Mouse (Mus musculus): ENCODE measurements around the gene Csnk1g2. TPM values are rescaled to one million over a fixed set of nuclear protein-coding genes. Genes with fewer than 3 reads are reported as not detected.
A peak's percentile ranks its signal among the peaks of the same experiment; 100 is the strongest.

The Csnk1g2 gene
- polyA plus RNA-seq, 1 experiment from 2014 or later = 126 TPM

DNA sequence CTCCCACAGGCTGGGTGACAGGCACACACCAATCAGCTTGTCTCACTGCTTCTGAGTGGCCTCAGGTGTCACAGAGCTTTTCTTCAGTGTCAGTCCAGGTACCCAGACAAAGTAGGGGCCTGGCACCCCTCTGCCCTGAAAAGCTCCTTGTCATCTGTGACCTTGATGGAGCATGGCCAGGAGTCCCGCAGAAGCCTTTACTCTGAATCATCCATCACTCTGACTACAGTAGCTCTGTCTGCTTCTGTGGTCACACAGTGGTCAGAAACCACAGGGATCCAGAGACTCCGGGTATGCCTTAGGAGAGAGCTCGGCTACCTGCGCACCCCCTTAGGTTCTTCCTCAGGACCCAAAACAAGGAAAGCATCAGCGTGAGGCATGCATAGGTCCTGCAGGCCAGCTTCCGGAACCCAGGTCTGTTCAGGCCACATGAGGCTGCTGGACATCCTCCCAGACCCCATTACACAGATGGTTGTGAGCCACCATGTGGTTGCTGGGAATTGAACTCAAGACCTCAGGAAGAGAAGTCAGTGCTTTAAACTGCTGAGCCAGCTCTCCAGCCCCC is 30.6 kb downstream of the Csnk1g2 start:
- H3K4me2 ChIP-seq (ENCODE audit: low read depth, severe bottlenecking) = no peak overlapping the region
- H3K27me3 ChIP-seq (ENCODE audit: control insufficient read depth, insufficient read depth, low read length) = no peaks in the 10 kb centered on the region
- 88% methylated on average over 6 of the region's 6 CpGs for WGBS
- no peak overlapping the region for H3K4me3 ChIP-seq (ENCODE audit: low read depth, low read length)
- DNase-seq (ENCODE audit: low spot score) = no peak
- H3K36me3 ChIP-seq (ENCODE audit: control insufficient read depth, insufficient read depth, low read length) = no peaks in the 10 kb centered on the region
- no peak overlapping the region for H3K9ac ChIP-seq (ENCODE audit: low read length)
- H3K9me3 ChIP-seq (ENCODE audit: control insufficient read depth, low read length) = no peaks in the 10 kb centered on the region
- H3K4me1 ChIP-seq (ENCODE audit: control insufficient read depth, insufficient read depth, low read length) = peaks cover 9% of the 10 kb centered on the region
- ATAC-seq (ENCODE audit: insufficient number of reproducible peaks, low FRiP score, low TSS enrichment, low read depth) = no peak
- no peak overlapping the region for H3K27ac ChIP-seq (replicated peaks; ENCODE audit: low read depth, low read length)

DNA sequence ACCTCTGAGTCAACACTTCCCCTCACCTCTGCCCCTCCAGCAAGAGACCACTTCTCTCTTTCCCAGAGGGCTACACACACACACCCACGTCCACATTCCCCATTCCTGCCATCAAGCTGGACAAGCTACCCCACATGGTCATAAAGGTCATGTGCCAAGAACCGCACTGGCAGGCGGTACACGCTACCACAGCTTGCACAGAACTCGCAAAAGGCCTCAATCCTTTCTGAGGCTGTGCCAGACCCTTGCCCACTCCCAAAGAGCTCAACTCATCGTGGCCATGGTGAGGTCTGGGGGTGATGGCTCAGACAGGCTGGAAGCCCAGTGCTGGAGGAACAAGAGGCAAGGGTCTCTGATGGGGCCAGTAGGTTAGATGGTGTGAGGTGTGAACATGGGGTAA is 32.2 kb downstream of the Csnk1g2 start:
- Histone ChIP-seq H3K27me3 (ENCODE audit: control insufficient read depth, insufficient read depth, low read length) (no peaks in the 10 kb centered on the region), H3K4me3 (ENCODE audit: low read depth, low read length) (no peak overlapping the region), H3K9ac (ENCODE audit: low read length) (no peak overlapping the region), H3K9me3 (ENCODE audit: control insufficient read depth, low read length) (no peaks in the 10 kb centered on the region), H3K36me3 (ENCODE audit: control insufficient read depth, insufficient read depth, low read length) (no peaks in the 10 kb centered on the region), H3K4me2 (ENCODE audit: low read depth, severe bottlenecking) (peak overlapping the region; percentile 90; the same call in 1 of the 2 replicates), H3K4me1 (ENCODE audit: control insufficient read depth, insufficient read depth, low read length) (peaks cover 9% of the 10 kb centered on the region), H3K27ac (replicated peaks; ENCODE audit: low read depth, low read length) (no peak overlapping the region)
- no peak for DNase-seq (ENCODE audit: low spot score)
- whole genome bisulfite sequencing = 86% methylated on average over 6 of the region's 6 CpGs
- no peak for ATAC-seq (ENCODE audit: insufficient number of reproducible peaks, low FRiP score, low TSS enrichment, low read depth)

DNA sequence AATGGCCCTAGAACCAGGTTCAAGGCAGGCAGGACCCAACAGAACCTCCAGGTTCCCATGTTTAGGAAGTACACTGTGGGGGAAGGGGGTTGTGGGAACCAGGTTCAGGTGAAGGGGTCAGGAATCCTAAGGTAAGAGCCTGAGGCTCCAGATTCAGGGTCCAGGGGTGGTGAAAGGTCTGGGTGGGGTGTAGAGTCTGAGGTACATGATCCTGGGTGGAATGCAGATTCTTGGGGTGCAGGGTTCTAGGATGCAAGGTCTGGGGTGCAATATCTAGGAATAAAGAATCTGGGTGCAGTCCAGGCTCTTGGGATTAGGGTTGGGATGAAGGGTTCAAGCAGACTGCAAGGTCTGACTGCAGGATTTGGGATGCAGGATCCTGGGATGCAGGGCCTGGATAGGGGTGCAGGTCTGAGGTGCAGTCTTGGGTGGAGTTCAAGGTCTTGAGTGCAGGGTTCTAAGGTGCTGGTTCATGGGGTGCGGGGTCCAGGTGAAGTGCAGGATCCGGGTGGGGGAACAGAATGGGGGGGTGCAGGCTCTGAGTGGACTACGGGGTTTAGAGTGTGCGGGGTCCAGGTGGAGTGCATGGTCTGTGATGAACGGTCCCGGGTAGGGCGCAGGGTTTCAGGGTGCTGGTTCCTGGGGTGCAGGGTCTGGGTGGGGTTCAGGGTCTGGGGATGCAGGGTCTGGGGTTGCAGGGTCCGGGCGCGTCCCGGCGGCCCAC is 32.9 kb downstream of the Csnk1g2 start:
- no peak for DNase-seq (ENCODE audit: low spot score)
- Histone ChIP-seq H3K9ac (ENCODE audit: low read length) (peak overlapping the region; percentile 92), H3K4me2 (ENCODE audit: low read depth, severe bottlenecking) (peak overlapping the region; percentile 90), H3K9me3 (ENCODE audit: control insufficient read depth, low read length) (no peaks in the 10 kb centered on the region), H3K4me3 (ENCODE audit: low read depth, low read length) (peak overlapping the region; percentile 82), H3K27ac (replicated peaks; ENCODE audit: low read depth, low read length) (peak overlapping the region; percentile 52; the same call in 1 of the 2 replicates), H3K4me1 (ENCODE audit: control insufficient read depth, insufficient read depth, low read length) (peaks cover 9% of the 10 kb centered on the region), H3K27me3 (ENCODE audit: control insufficient read depth, insufficient read depth, low read length) (no peaks in the 10 kb centered on the region), H3K36me3 (ENCODE audit: control insufficient read depth, insufficient read depth, low read length) (no peaks in the 10 kb centered on the region)
- 2% methylated on average over 12 of the region's 12 CpGs for WGBS
- peak; percentile 59 for ATAC-seq (ENCODE audit: insufficient number of reproducible peaks, low FRiP score, low TSS enrichment, low read depth)

DNA sequence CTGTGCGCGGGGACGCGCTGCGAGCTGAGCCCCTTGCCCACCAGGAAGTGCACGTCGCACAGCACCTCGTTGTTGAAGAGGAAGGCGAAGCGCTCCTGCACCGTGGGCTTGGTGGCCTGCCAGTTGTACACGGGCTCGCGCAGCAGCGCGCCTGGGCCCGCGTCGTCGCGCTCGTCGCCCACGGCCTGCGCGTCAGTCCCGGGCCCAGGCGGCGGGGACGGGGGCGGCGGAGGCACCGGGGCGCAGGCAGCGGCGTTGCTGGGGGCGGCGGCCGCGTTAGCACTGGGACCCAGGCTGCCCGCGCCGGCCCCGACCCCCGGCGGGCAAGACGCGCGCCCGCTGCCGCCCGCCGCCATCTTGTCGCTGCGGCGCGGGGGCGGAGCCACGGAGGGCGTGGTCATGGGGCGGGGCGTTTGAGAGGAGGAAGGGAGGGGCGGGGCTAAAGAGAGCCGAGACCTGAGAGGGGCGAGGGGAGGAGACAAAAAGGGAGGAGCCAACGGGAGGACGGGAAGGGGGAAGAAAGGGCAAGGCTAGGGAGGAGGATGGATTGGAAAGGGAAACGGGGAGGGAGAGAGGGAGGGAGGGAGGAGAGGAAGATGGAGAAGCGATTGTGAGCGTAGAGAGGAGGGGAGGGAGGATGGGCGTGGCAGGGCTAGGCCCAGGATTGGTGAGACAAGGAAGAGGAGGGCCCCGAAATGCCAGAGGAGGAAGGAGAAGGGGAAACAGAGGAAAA is 33.7 kb downstream of the Csnk1g2 start:
- H3K4me2 ChIP-seq (ENCODE audit: low read depth, severe bottlenecking) = peak overlapping the region; percentile 90
- H3K27me3 ChIP-seq (ENCODE audit: control insufficient read depth, insufficient read depth, low read length) = no peaks in the 10 kb centered on the region
- ATAC-seq (ENCODE audit: insufficient number of reproducible peaks, low FRiP score, low TSS enrichment, low read depth) (peak; percentile 78), DNase-seq (ENCODE audit: low spot score) (peak; percentile 99)
- H3K27ac ChIP-seq (replicated peaks; ENCODE audit: low read depth, low read length) = peak overlapping the region; percentile 62; the same call in 1 of the 2 replicates
- H3K9ac ChIP-seq (ENCODE audit: low read length) = peak overlapping the region; percentile 92
- H3K9me3 ChIP-seq (ENCODE audit: control insufficient read depth, low read length) = no peaks in the 10 kb centered on the region
- under 1% methylated on average over 60 of the region's 72 CpGs for WGBS
- H3K36me3 ChIP-seq (ENCODE audit: control insufficient read depth, insufficient read depth, low read length) = no peaks in the 10 kb centered on the region
- H3K4me1 ChIP-seq (ENCODE audit: control insufficient read depth, insufficient read depth, low read length) = peaks cover 9% of the 10 kb centered on the region
- H3K4me3 ChIP-seq (ENCODE audit: low read depth, low read length) = peak overlapping the region; percentile 82

DNA sequence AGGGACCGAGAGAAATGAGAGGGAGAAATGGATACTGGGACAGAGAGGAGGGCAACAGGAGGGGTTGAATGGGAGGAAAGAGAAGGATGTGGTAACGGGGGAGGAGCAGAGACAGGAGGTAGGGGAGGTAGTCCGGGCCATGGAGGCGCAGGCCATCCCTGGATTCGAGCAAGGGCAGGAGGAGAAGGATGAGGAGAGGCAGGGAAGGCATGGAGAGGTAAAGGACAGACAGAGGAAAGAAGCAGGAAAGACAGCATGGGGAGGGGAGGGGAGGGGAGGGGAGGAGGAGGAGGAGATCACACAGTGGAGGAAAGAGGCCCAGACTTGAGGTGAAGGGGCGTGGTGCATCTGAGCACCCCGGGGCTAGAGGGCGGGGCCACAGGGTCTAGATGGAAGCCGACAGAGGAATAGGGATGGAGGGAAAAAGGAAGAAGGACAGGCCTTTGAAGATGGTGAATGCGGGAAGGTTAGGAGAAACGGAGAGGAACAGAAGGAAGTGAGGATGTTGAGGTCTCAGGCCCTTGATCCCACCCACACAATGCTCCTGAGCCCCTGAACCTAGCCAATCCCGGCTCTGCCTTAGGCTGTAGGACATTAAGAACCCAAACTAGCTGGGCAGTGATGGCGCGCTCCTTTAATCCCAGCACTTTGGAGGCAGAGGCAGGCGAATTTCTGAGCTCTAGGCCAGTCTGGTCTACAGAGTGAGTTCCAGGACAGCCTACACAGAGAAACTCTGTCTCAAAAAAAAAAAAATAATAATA is 34.4 kb downstream of the Csnk1g2 start, which contains the start of gene Btbd2:
Btbd2 (minus strand) TSS at position 209 of the 761 bp plus-strand sequence.
- peak within 1 kb of the TSS; percentile 90 for H3K4me2 ChIP-seq (ENCODE audit: low read depth, severe bottlenecking)
- ATAC-seq (ENCODE audit: insufficient number of reproducible peaks, low FRiP score, low TSS enrichment, low read depth) (no peak), DNase-seq (ENCODE audit: low spot score) (no peak)
- peaks cover 9% of the 10 kb centered on the region for H3K4me1 ChIP-seq (ENCODE audit: control insufficient read depth, insufficient read depth, low read length)
- H3K27ac ChIP-seq (replicated peaks; ENCODE audit: low read depth, low read length) = peak within 1 kb of the TSS; percentile 62; the same call in 1 of the 2 replicates
- WGBS = 18% methylated on average over 15 of the region's 15 CpGs
- no peaks in the 10 kb centered on the region for H3K9me3 ChIP-seq (ENCODE audit: control insufficient read depth, low read length)
- no peaks in the 10 kb centered on the region for H3K27me3 ChIP-seq (ENCODE audit: control insufficient read depth, insufficient read depth, low read length)
- H3K4me3 ChIP-seq (ENCODE audit: low read depth, low read length) = peak within 1 kb of the TSS; percentile 82
- no peaks in the 10 kb centered on the region for H3K36me3 ChIP-seq (ENCODE audit: control insufficient read depth, insufficient read depth, low read length)
- H3K9ac ChIP-seq (ENCODE audit: low read length) = peak within 1 kb of the TSS; percentile 92

DNA sequence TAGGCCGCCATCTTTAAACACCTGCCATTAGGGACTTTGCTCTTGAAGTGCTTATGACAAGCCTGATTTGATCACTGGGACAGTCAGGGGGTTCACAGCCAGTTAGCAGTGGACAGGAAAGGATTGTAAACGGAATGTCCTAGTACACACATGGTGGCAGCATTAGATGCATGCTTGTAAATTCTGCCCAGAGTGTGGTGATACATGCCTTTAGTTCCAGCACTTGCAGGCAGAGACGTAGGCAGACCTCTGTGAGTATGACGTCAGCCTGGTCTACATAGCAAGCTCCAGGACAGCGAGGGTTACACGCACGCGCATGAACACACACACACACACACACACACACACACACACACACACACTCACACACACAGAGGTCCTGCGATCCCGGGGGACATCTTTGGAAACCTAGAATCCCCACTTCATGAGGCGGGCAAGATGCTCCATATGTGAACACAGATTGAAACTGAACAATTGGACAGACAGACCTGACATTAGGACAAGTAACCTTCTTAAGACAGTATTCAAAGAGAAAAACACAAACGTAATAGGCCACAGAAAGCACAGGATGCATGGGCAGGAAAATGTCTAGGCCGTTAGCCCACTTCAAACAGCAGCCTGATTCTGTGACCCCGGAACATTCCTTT is 35.7 kb downstream of the Csnk1g2 start:
- ATAC-seq (ENCODE audit: insufficient number of reproducible peaks, low FRiP score, low TSS enrichment, low read depth) = no peak
- H3K4me1 ChIP-seq (ENCODE audit: control insufficient read depth, insufficient read depth, low read length) = peaks cover 14% of the 10 kb centered on the region
- WGBS = 81% methylated on average over 14 of the region's 14 CpGs

DNA sequence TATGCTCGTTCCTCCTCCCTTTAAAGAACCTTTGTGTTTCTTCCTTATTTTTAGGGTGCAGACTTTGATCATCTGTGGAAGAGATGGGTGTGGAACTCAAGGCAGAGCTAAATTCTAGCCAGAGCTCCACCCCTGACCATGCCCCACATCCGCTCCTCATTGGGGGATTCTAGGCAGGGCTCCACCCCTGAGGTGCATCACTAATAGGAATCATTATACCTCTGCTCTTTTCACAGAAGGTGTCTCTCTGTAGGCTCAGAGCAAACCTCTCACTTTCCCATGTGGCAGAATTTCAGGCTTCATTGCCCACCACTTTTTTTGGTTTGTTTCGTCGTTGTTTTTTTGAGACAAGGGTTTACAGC is 36.2 kb downstream of the Csnk1g2 start:
- H3K4me2 ChIP-seq (ENCODE audit: low read depth, severe bottlenecking) = no peak overlapping the region
- no peak overlapping the region for H3K4me3 ChIP-seq (ENCODE audit: low read depth, low read length)
- no peaks in the 10 kb centered on the region for H3K36me3 ChIP-seq (ENCODE audit: control insufficient read depth, insufficient read depth, low read length)
- H3K4me1 ChIP-seq (ENCODE audit: control insufficient read depth, insufficient read depth, low read length) = peaks cover 17% of the 10 kb centered on the region
- WGBS = 68% methylated on average over 4 of the region's 4 CpGs
- no peak overlapping the region for H3K9ac ChIP-seq (ENCODE audit: low read length)
- H3K27ac ChIP-seq (replicated peaks; ENCODE audit: low read depth, low read length) = no peak overlapping the region
- no peaks in the 10 kb centered on the region for H3K9me3 ChIP-seq (ENCODE audit: control insufficient read depth, low read length)
- DNase-seq (ENCODE audit: low spot score) (no peak), ATAC-seq (ENCODE audit: insufficient number of reproducible peaks, low FRiP score, low TSS enrichment, low read depth) (no peak)
- H3K27me3 ChIP-seq (ENCODE audit: control insufficient read depth, insufficient read depth, low read length) = no peaks in the 10 kb centered on the region

More for the DNA sequence above, 35.7 kb downstream of the Csnk1g2 start:
- no peaks in the 10 kb centered on the region for H3K36me3 ChIP-seq (ENCODE audit: control insufficient read depth, insufficient read depth, low read length)
- H3K4me3 ChIP-seq (ENCODE audit: low read depth, low read length) = no peak overlapping the region
- H3K27ac ChIP-seq (replicated peaks; ENCODE audit: low read depth, low read length) = no peak overlapping the region
- no peak for DNase-seq (ENCODE audit: low spot score)
- H3K4me2 ChIP-seq (ENCODE audit: low read depth, severe bottlenecking) = no peak overlapping the region
- H3K27me3 ChIP-seq (ENCODE audit: control insufficient read depth, insufficient read depth, low read length) = no peaks in the 10 kb centered on the region
- no peaks in the 10 kb centered on the region for H3K9me3 ChIP-seq (ENCODE audit: control insufficient read depth, low read length)
- no peak overlapping the region for H3K9ac ChIP-seq (ENCODE audit: low read length)
